Mouse (Mus musculus) olfactory bulb, adult 2 months (tissue): ENCODE results near the gene Adgrg5.

Experiments
- CTCF ChIP-seq: fragments of 200-500 bp; IDR thresholded peaks from 2 replicates; pipeline ENCODE4 v1.5.1; 2012; ENCODE audit warnings: low read depth, mild to moderate bottlenecking, low read length, moderate library complexity; ENCODE audit not compliant: insufficient read depth
- POLR2A ChIP-seq: fragments of 200-500 bp; IDR thresholded peaks from 2 replicates; pipeline ENCODE4 v1.6.1; 2012; ENCODE audit warnings: mild to moderate bottlenecking, low read depth, low read length, moderate library complexity; ENCODE audit not compliant: insufficient read depth

GRCm38 (mm10) chr8:94875096-94875870 lies 48.2 kb upstream of the Adgrg5 start:
- no peak for TF ChIP-seq CTCF
- TF ChIP-seq POLR2A, result no peak
